Mouse (Mus musculus): ENCODE data around the gene Tex21.
"Not testable (repeated sequence)": the region's sequence is repeated elsewhere in the genome, so short reads cannot be mapped to it uniquely, and the experiment has no call there.

The Tex21 gene

DNA sequence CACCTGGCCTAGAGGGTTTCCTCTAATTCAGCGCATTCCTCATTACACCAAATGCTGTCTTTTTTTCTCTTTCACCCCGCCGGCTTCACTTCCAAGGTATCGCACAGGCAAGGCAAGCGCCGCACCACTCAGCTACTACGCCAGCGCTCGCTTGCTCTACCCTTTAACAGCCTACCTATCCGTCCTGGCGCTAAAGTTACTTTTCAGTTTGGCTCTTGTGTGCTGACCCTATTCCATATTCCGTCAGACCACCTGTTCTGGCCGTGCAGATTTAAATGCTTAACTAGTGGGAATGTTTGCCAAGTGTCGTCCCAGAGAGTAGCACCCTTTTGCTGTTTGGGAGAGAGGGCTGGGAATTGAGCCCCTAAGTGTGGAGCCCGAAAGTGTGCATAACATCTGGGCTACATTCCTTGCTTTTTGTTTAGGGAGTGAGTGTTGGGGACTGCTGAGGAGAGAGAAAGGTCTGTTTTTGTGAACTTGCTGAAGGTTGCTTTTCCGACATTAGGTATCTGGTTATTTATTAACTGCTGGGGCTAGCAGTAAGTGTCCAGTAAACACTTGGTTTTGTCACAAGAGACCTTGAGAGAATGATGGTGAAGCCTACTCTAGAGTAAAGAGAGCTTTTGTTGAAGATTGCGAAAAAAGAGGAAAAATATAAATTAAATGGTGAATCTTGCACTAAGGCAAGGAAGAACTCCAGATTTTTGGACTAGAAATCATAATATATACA lies 9.7 kb upstream of the Tex21 start:
- DNase-seq (ENCODE audit: low spot score) = peak; percentile 40

DNA sequence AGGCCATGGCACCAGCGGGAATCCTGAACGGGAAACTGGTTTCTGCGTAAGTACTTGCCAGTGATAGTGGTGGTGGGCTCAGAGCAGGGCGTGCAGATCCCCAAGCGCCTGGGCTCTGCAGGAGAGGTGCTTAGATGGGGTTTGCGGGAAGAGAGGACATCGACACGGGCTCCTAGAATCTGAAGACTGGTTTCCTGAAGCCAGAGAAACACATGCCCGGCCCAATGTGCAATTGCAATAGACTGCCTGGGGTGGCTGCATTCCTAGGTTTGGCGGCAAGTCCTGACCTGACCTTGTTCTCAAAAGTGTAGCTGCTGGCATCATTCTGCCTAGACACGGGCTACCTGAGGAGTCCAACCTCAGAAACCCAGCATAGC lies 8.9 kb upstream of the Tex21 start:
- DNase-seq (ENCODE audit: low spot score) = no peak

DNA sequence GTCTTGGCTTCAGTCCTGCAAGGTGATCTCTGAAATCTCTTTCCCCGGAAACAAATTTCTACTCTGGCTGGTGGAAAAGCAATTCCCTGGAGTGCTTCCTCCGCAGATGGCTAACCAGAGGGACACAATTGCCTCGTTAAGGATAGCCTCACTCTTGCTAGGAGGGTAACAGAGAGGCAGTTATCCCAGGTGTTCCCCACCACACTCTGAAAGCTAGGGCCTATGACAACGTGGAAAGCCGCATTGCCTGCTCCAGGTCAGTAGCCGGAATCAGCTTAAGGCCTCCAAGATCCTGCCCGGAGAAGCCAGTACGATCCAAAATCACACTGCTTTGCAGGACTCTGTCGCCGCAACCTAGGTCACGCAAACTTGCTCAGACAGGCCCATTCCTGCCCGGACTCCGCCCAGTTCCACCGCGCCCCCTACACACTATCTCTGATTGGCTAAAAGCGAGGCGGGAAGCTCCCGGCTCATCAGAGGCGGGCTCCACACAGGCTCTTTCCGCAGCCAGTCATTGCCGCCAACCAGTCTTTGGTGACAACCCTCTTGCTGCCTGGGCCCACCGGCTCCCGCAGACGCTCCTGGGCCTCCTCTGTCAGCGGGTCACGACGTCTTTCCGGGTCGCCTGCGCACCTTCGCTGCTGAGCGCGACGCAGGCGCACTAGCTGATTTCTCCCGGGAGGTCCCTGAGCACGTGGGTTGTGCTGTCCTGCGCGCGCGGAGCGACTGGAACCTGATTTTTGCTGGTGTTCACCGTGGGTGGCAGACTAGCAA lies 8.4 kb upstream of the Tex21 start, which contains the start of gene Mthfd1:
Gene Mthfd1, plus strand, starts transcription at position 574 of the 774 bp plus-strand sequence.
- DNase-seq (ENCODE audit: low spot score) = peak; percentile 94

DNA sequence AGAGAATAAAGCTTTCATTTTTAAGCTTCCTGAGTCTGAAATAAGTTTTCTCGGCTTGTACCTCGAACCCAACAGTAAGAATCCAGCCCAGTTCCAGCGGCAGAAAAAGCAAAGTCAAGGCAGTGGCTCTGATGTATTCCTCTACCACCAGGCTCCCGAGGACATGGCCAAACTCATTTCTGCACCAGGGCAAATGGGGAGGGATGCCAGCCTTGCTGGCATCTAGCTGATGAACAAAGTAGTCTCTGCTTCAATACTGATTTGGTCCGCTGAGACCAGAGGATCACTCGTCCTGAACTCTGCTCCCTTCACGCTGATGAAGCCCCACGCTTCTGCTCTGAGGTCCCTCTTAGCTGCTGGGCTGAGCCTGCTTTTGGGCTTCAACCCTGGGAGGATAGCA lies 7.4 kb upstream of the Tex21 start:
- DNase-seq (ENCODE audit: low spot score) = no peak

DNA sequence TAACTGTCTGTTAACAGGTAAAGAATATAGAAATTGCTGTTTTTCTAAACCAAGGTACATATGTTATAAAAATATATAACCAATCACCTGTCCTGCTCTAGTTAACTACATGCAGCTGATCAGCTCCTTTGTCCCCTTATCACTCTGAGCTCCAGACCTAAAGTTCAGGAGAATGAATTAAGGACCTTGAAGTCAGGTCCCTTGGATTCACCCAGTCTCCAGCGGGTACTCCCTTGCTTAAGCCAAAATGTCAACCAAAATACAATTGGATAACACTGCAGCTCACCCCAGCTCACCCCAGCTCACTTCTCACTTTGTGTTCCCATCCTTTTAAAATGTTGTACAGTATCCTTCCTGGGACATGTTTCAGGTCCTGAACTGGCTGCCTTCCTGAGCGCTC lies 7.0 kb upstream of the Tex21 start:
- DNase-seq (ENCODE audit: low spot score) = no peak

DNA sequence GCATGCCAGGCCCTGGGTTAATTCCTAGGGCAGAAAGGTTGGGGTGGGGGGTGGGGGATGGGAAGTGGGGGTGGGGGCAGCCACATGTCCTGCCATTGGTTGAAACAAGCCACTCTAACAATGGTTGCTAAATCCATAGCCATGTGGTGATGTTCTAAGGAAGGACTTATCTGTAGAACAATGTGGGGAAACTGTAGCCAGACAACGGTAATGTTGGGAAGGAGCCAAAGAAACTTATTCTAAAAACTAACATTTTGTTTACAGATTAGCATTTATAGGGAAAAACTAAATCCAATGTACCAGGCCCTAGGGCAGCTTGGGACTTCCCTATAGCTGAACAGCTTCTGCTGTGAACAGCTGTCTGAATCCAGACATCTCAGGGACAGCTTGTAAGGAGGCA lies 6.5 kb upstream of the Tex21 start:
- DNase-seq (ENCODE audit: low spot score) = no peak

DNA sequence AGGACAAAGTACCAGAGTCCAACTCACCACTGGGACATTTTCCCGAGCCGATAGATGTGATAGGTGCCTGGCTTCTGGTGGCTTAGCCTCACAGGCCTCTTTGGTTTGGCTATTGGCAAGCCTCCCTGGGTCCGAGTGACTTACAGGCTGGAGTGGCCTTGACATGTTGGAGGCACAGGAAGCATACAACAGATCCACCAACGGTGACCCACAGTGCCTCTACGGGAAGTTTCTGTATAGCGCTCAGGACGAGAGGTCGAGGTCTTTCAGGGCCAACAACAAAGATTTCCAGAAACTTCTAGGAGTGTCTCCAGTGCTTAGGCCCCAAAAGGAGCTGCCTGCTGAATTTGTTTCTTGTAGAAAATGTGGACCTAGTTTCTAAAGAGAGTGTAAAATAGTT lies 1.6 kb downstream of the Tex21 start:
- no peak for DNase-seq (ENCODE audit: low spot score)

DNA sequence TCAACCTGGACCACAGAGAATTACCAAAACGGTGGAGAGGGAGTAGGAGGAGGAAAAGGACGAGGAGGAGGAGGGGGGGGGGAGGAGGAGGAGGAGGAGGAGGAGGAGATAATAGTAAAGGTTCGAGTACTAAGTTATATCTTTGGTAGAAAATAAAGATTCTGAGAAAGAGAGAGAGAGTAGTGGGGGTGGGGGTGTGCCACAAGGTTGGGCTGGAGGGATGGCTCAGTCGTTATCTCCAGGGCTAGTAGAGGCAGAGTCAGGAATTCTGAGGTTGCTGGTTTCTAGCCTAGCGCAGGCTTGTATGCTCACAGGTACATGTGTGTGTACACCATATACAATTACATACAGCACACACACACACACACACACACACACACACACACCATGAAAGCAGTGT lies 4.7 kb downstream of the Tex21 start:
- DNase-seq (ENCODE audit: low spot score) = no peak

DNA sequence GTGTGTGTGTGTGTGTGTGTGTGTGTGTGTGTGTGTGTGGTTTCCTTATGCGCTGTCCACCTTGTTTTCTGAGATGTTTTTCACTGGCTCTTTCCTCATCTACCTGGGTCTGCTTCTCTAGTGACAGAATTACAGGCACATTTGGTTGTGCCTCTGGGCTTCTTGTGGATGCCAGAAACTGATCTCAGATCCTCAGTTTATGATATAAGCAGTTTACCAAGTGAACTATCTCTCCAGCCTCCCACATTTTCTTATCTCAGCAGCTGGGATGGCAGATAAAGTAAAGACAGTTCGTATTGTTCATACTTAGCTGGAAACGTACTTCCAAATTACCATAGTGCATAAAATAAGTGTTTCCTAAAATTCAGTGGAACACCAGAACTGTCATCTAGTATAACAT lies 5.5 kb downstream of the Tex21 start:
- no peak for DNase-seq (ENCODE audit: low spot score)

DNA sequence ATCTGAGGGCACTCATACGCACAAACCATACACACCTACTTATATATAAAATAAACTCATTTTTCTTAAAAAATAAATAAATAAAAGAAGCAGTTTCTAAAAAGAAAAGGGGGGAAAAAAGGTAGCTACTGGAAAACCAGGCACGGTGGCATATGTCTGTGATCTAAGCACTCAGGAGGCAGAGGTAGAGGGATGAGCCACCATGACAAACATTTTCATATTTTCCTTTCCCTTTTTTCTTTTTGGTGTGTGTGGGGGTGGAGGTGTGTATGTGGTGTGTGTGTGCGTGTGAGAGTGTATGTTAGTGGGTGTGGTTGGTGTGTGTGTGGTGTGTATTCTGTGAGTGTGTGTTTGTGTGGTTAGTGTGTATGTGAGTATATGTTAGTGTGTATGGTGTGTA lies 5.9 kb downstream of the Tex21 start:
- DNase-seq (ENCODE audit: low spot score) = no peak

DNA sequence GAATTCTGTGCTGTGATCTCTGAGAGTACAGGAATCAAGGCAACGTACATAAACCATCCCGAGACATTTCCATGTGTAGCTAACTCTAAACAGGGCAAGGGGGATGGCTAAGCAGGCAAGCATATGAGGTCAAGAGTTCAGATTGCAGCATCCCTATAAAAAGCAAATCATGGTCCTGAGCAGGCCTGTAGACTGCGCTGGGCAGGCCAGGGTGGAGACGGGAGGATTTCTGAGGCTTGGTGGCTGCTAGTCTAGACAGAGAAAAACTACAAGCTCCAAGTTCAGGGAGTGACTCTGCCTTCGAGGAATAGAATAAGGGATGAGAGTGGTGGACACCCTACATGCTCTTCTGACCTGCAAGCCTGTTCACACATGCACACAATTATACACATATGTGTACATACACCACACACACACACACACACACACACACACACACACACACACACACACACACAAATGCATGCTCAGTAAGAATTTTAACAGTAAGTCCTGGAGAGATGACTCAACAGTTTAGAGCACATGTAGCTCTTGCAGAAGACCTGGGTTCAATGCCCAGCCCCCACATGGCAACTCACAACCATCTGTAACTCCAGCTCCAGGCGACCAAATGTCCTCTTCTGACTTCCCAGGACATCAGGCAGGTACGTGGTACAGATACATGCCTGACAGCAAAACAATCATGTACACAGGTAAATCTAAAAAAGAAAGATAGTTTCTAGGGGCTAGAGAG lies 6.5 kb downstream of the Tex21 start:
- no peak for DNase-seq (ENCODE audit: low spot score)

DNA sequence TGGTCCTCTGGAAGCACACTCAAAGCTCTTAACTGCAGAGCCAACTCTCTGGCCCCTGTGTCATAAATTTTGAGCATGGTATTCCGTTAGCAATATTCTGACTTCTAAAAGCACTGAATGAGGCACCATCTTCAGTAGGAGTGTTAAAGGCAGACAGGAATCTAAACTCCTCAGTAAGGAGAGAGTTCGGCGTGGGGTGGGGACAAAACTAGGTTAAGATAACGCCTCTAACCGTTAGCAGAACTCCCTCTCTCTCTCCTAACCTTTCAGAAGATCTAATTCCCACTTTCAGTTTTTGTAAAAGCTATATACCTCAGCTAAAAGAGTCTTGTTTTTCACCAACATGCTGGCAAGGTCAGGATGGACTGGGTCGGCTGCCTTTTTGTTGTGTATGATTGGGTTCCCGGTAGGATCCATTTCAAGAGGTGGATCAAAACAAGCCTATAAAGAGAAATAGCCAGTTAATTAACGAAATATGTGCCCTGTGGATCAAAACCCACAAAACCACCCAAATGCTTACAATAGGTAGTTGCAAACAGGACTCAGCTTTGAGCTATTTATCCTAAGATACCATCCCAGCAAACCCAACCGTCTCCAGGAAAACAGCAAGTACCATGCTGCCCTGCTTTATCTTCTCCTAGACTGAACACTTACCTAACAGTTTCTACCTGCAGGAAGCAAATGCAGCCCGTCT lies 7.3 kb downstream of the Tex21 start:
- no peak for DNase-seq (ENCODE audit: low spot score)

DNA sequence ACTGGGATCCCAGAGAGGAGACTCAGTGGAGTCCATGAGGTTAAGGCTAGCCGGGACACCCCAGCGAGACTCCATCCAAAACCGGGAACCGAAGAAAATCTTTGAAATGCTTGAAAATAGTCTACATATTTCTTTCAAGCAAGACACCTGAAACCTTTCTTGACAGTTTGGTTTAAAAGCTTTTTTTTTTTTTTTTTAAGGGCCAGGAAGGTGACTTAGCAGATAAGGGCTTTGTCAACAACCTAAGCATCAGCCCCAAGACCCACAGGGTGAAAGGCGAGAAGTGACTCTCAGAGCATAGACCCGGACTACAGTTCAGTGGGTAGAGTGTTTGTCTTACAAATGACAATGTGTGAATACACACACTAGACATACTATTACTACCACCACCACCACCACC lies 11.3 kb downstream of the Tex21 start:
- no peak for DNase-seq (ENCODE audit: low spot score)

DNA sequence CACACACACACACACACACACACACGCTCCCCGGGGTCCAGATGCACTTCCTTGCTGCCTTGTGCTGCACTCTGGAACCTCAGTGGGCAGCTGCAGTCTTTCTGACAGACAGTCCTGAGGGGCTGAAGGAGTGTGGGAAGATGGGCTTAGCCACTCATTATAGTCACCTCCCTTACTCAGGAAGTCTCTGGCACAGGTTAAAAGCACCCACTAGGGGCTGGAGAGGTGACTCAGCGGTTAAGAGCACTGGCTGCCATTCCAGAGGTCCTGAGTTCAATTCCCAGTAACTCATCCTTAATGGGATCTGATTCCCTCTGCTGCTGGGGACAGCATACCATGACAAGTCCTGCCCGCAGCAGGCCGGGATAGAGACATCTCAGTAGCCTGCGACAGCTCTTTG lies 15.9 kb downstream of the Tex21 start:
- DNase-seq (ENCODE audit: low spot score) = no peak

DNA sequence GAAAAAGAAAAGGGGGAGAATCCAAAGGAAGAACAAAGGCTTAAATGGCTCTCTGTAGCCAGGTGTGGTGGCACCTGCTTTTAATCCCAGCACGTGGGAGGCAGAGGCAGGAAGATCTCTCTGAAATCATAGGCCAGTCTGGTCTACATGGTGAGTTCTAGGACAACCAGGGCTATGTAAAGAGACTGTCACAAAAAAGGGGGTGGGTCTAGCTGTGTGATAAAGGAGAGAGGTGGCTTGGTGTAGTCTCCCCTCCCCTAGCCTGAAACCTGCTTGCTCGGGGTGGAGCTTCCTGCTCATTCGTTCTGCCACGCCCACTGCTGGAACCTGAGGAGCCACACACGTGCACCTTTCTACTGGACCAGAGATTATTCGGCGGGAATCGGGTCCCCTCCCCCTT lies 24.4 kb downstream of the Tex21 start:
- DNase-seq (ENCODE audit: low spot score) = not testable (repeated sequence)

DNA sequence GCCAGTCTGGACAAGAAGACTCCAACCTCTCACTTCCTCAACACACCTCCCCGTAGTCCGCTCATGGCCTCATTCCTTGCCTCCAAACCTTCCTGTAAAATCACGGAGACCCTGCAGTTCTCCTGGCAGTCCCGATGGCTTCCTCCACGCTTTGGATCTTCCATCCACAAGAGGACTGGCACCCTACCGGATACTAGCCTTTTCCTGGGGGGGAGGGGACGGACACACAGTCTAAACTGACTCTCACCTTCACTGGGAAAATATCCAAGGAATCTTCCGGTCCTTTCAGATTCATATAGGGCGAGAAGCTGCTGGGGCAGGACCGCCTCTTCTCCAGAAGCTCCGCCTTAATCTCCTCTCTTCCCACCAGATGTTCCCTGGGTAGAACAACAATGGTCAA lies 29.8 kb downstream of the Tex21 start:
- DNase-seq (ENCODE audit: low spot score) = no peak

DNA sequence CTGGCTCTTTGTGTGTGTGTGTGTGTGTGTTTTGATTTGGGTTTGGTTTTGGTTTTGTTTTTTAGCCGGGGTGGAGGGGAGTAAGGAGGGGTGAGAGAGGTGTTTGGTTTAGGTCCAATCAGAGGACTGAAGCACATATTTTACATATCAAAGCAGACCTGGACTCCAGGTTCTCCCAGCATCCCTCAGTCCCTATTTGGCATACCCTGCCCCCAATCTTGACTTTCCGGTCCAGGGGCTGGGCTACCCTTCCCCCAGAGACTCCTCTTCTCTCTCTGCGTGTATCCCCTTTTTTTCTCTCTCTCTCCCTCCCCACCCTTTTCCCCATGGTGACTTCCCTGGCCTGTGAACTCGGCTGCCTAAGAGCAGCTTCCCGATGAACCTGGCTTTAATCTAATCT lies 31.4 kb downstream of the Tex21 start:
- DNase-seq (ENCODE audit: low spot score) = no peak

DNA sequence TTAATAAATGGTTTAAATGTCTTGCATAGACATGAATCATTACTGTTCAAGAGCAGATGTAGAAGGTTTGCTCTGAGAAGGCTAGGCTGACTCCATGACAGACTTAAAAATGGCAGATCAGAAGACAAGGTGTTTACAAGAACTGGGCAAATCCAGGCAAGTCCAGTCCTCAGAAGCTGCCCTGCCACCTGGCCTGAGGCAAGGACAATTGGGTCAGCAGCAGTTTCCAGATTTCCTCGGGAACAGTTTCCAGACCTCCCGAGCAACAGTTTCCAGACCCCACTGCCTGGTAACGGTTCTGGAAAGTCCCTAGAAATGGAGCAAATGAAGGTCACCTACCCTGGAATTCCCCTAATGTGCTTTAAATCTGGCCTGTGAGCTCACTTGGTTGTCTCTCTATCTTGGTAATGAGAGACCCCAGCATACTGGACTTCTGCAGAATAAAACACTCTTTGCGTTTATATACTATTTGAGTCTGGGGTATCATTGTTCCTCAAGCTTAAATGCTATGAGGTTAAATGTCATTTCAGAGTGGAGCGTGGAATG lies 37.0 kb downstream of the Tex21 start:
- no peak for DNase-seq (ENCODE audit: low spot score)

DNA sequence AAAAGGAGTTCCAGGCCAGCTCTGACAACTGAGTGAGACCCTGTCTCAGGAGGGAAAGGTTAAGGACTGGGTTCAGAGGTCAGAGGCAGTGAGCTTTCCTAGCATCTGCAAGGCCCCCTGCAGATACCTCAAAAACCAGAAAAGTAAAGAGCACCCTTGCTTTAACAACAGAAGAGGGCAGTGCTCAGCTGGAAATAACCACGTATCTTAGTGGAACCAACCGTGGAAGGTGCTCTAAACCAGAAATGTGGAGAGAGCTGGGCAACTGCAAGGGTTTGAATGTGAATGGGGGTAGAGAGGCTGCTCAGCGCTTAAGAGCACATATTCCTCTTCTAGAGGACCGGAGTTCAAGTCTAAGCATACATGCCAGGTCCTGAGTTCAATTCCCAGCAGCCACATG lies 46.2 kb downstream of the Tex21 start:
- DNase-seq (ENCODE audit: low spot score) = no peak

DNA sequence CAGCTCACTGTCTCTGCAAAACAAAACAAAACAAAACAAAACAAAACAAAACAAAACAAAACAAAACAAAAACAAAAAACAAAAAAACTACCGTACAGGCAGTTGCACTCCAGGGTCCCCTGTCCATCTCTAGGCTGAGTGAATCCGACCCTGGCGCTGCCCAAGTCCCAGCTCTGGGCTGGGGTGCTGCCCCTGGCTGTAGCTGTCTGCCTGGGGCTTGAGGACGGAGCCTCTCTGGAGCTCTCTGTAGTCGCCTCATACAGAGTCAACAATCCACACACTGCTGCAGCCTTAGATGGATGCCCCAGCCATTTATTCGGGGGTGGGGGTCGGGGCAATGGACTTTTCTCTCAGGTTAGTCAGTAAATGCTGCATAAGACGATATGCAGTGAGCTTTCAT lies 49.5 kb downstream of the Tex21 start:
- DNase-seq (ENCODE audit: low spot score) = no peak

DNA sequence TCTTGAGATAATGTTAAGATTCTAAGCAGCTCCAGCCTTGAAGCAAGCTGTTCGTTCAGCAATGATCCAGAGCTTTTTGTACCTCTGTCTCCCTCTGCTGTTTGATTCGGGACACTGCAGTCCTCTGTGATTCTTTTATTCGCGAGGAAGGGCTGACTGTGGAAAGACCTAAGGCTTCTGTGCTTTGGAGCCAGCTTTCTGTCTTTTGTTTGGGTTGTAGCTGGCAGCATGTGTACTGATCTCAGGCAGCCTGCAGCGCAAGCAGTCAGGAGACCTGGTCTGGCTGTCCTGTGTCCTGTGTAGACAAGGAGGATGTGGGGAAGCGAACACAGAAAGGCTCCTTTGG lies 49.9 kb downstream of the Tex21 start:
- peak; percentile 92 for DNase-seq (ENCODE audit: low spot score)

Measured in retina, embryonic 14.5 days (tissue).